Mouse (Mus musculus) heart, adult 2 months (tissue): ENCODE measurements around the gene Prkci.

Experiments
- EP300 ChIP-seq: fragments of 200-500 bp; IDR thresholded peaks from 2 replicates; pipeline ENCODE4 v1.6.1; 2011; ENCODE audit warnings: low read depth, low read length, control low read depth; ENCODE audit not compliant: insufficient read depth
- POLR2A ChIP-seq: fragments of 200-500 bp; IDR thresholded peaks from 2 replicates; pipeline ENCODE4 v1.6.1; 2011; ENCODE audit warnings: mild to moderate bottlenecking, low read depth, low read length, control low read depth; ENCODE audit not compliant: insufficient read depth

DNA sequence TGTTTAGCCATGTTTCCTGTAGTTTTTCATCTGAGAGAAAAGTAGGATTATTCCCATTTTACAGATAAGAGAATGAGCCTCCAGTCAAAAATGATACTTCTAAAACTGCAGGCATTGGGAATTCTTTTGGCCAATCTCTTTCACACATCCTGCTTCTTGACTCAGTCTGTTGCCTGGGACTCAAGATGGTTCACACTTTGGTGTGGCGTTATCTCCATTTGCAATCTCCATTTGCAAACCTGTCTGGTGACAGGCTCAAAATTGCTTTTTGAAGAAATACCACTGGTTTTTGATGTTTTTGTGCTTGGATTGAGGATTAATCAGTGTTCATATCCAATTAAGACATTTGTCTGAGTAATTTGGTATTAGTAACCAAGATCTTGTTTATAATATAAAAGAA, 103.0 kb downstream of the Prkci start:
- TF ChIP-seq POLR2A (no peak), EP300 (no peak)
